Mouse (Mus musculus) heart, adult 2 months (tissue): Measurements from ENCODE around the gene Oas1f. TPM values are rescaled to one million over a fixed set of nuclear protein-coding genes. Genes with fewer than 3 reads are reported as not detected.
"Not testable (repeated sequence)": the region's sequence is repeated elsewhere in the genome, so short reads cannot be mapped to it uniquely, and the experiment has no call there.

ENCODE experiments used
- DNase-seq, 2 experiments: peaks; one replicate each; pipeline ENCODE4 v3.0.0; 2021
- H3K27ac ChIP-seq: fragments of 200-600 bp; 2 replicates; pipeline ENCODE4 v1.8.1; 2022
- H3K27me3 ChIP-seq: fragments of 200-500 bp; 2 replicates; pipeline ENCODE4 v1.6.1; 2012; ENCODE audit warnings: mild to moderate bottlenecking, low read length, inconsistent platforms, mixed read lengths; ENCODE audit not compliant: control insufficient read depth, insufficient read depth
- H3K36me3 ChIP-seq: fragments of 200-500 bp; 2 replicates; pipeline ENCODE4 v1.6.1; 2012; ENCODE audit warnings: low read length, inconsistent platforms; ENCODE audit not compliant: control insufficient read depth, insufficient read depth
- H3K4me1 ChIP-seq: fragments of 200-500 bp; 2 replicates; pipeline ENCODE4 v1.6.1; 2011; ENCODE audit warnings: low read length; ENCODE audit not compliant: control insufficient read depth, insufficient read depth
- H3K4me3 ChIP-seq: fragments of 200-600 bp; 2 replicates; pipeline ENCODE4 v1.8.1; 2022
- H3K79me2 ChIP-seq: fragments of 200-500 bp; replicated peaks from 2 replicates; pipeline ENCODE4 v1.6.1; 2012; ENCODE audit warnings: mild to moderate bottlenecking, inconsistent platforms, low read length, moderate library complexity, mixed read lengths; ENCODE audit not compliant: control insufficient read depth, insufficient read depth
- H3K9ac ChIP-seq: fragments of 200-500 bp; 2 replicates; pipeline ENCODE4 v1.6.1; 2012; ENCODE audit warnings: low read depth, mild to moderate bottlenecking, control low read depth, inconsistent platforms, low read length, mixed read lengths
- CTCF ChIP-seq: fragments of 200-600 bp; IDR thresholded peaks from 2 replicates; pipeline ENCODE4 v1.8.1; 2022; ENCODE audit warnings: antibody characterized with exemption, mild to moderate bottlenecking, moderate library complexity
- EP300 ChIP-seq: fragments of 200-500 bp; IDR thresholded peaks from 2 replicates; pipeline ENCODE4 v1.6.1; 2011; ENCODE audit warnings: low read depth, low read length, control low read depth; ENCODE audit not compliant: insufficient read depth
- POLR2A ChIP-seq: fragments of 200-500 bp; IDR thresholded peaks from 2 replicates; pipeline ENCODE4 v1.6.1; 2011; ENCODE audit warnings: mild to moderate bottlenecking, low read depth, low read length, control low read depth; ENCODE audit not compliant: insufficient read depth
- WGBS: fragments of 180-500 bp; shearing (Covaris S2); methylation state at CpG from one replicate; pipeline ENCODE4 v1.1.7; 2018; 5-methylcytosine and 5-hydroxymethylcytosine counted together
- intact Hi-C: fragments of 180-260 bp; cut with DNase I; formaldehyde crosslinking; loops from one replicate; pipeline ENCODE4 v1.15.1; 2025
- long read RNA-seq: library from polyadenylated mRNA; stranded (forward); transcript quantifications from one replicate; pipeline ENCODE4 v2.0.0, GENCODE M21; 2021
- polyA plus RNA-seq: library from polyadenylated mRNA; depleted of rRNA; stranded (reverse); fragments of >200 nt; gene quantifications from 2 replicates; pipeline ENCODE4 v1.2.3, GENCODE M21; 2012; rRNA removed
- total RNA-seq, 2 experiments: library from RNA; stranded (reverse); gene quantifications; 2 replicates each; pipeline ENCODE4 v1.2.3; 2021

Gene Oas1f
- total RNA-seq = not detected
- polyA plus RNA-seq = not detected in 2 replicates
- long read RNA-seq = 0 reads

GRCm38 (mm10) chr5:120847067-120847466, at the start of gene Oas1f:
Oas1f (plus strand) TSS chr5:120847367.
- intact Hi-C loops = no loop called here
- no peaks in the 10 kb centered on the region for H3K36me3 ChIP-seq
- 68% methylated on average over 4 of the region's 4 CpGs for WGBS

GRCm38 (mm10) chr5:120798147-120798546, 49.0 kb upstream of the Oas1f start:
- not testable (repeated sequence) for H3K4me1 ChIP-seq, H3K4me3 ChIP-seq, H3K27me3 ChIP-seq, H3K27ac ChIP-seq, DNase-seq, H3K36me3 ChIP-seq, H3K9ac ChIP-seq, H3K79me2 ChIP-seq
- WGBS = 39% methylated on average over 5 of the region's 5 CpGs
- intact Hi-C loops = loop anchor here (10.0 kb wide), 1 partner anchor 127 kb away; no protein-coding TSS in a partner anchor

More at GRCm38 (mm10) chr5:120847067-120847466, at the start of gene Oas1f:
- no peak within 1 kb of the TSS for H3K4me3 ChIP-seq
- no peak for DNase-seq
- no peaks in the 10 kb centered on the region for H3K79me2 ChIP-seq
- no peaks in the 10 kb centered on the region for H3K4me1 ChIP-seq
- no peak within 1 kb of the TSS for H3K27ac ChIP-seq
- no peak for TF ChIP-seq CTCF
- no peak for TF ChIP-seq POLR2A
- no peak for TF ChIP-seq EP300
- H3K9ac ChIP-seq = no peak within 1 kb of the TSS
- no peaks in the 10 kb centered on the region for H3K27me3 ChIP-seq

GRCm38 (mm10) chr5:120798943-120799342, 48.2 kb upstream of the Oas1f start:
- intact Hi-C loops = loop anchor here (10.0 kb wide), 1 partner anchor 126 kb away; no protein-coding TSS in a partner anchor
- DNase-seq = not testable (repeated sequence)
- 49% methylated on average over 2 of the region's 2 CpGs for WGBS

GRCm38 (mm10) chr5:120803596-120803995, 43.6 kb upstream of the Oas1f start:
- no peaks in the 10 kb centered on the region for H3K27me3 ChIP-seq
- no peak overlapping the region for H3K27ac ChIP-seq
- no peak overlapping the region for H3K9ac ChIP-seq
- no peak overlapping the region for H3K4me3 ChIP-seq
- TF ChIP-seq EP300 = no peak
- TF ChIP-seq CTCF = no peak
- TF ChIP-seq POLR2A = no peak
- no peaks in the 10 kb centered on the region for H3K79me2 ChIP-seq
- no peaks in the 10 kb centered on the region for H3K4me1 ChIP-seq
- no peaks in the 10 kb centered on the region for H3K36me3 ChIP-seq
- DNase-seq = no peak
- intact Hi-C loops = no loop called here
- 57% methylated on average over 2 of the region's 2 CpGs for WGBS

More at GRCm38 (mm10) chr5:120798943-120799342, 48.2 kb upstream of the Oas1f start:
- not testable (repeated sequence) for H3K27me3 ChIP-seq, H3K4me1 ChIP-seq, H3K36me3 ChIP-seq, H3K4me3 ChIP-seq, H3K79me2 ChIP-seq, H3K27ac ChIP-seq, H3K9ac ChIP-seq

- H3K36me3 ChIP-seq = no peaks in the 10 kb centered on the region
- 77% methylated on average over 1 of the region's 1 CpGs for WGBS
- TF ChIP-seq CTCF (peak; percentile 65), EP300 (no peak)
- intact Hi-C loops = no loop called here
- H3K79me2 ChIP-seq = no peaks in the 10 kb centered on the region
- H3K9ac ChIP-seq = no peak overlapping the region
- no peaks in the 10 kb centered on the region for H3K4me1 ChIP-seq
- H3K27ac ChIP-seq = no peak overlapping the region
- no peaks in the 10 kb centered on the region for H3K27me3 ChIP-seq
- DNase-seq = peak; percentile 34 to 45
- H3K4me3 ChIP-seq = no peak overlapping the region
Observed at GRCm38 (mm10) chr5:120806458-120806857, 40.7 kb upstream of the Oas1f start.

- Histone ChIP-seq H3K4me3 (no peak overlapping the region), H3K36me3 (no peaks in the 10 kb centered on the region), H3K79me2 (no peaks in the 10 kb centered on the region), H3K4me1 (peaks cover 2% of the 10 kb centered on the region; the same call in 1 of the 2 replicates), H3K27me3 (no peaks in the 10 kb centered on the region), H3K9ac (no peak overlapping the region), H3K27ac (no peak overlapping the region)
- TF ChIP-seq CTCF (no peak), POLR2A (no peak), EP300 (no peak)
- DNase-seq = no peak
- intact Hi-C loops = no loop called here
- 37% methylated on average over 6 of the region's 6 CpGs for WGBS
Observed at GRCm38 (mm10) chr5:120809171-120809570, 38.0 kb upstream of the Oas1f start.
